Mouse (Mus musculus): ENCODE data around the gene Smg6.

DNA sequence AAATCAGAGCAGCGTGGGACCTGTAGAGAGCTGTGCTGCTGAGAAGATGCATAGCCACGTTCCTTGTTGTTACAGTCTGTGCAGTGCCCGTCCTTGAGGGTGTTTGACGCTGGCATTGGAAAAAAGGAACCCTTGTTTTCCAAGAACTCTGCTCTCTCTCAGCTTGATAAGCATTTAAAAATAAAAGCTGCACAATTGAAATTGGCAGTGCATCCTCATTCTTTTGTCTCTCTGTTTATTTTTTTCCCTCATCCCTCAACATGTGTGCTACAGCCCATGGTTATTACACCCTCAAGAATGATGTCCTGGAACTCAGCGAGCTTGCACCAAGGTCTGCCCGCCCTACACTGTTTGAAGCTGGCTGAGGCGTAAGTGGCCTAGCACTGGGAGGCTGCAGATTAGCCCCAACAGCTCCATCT, 89.8 kb downstream of the Smg6 start:
- TF ChIP-seq CTCF (IDR thresholded peaks at IDR 0.05; ENCODE audit: low read depth) (no peak), EP300 (IDR thresholded peaks at IDR 0.05; ENCODE audit: low read depth) (0 out of 2 replicates have a peak, but pooled peaks have one; percentile 26)
